Mouse (Mus musculus): ENCODE data around the gene Atxn7. TPM values are rescaled to one million over a fixed set of nuclear protein-coding genes. Genes with fewer than 3 reads are reported as not detected.

Gene Atxn7
- 23.7 and 30.7 TPM in 2 replicates for polyA plus RNA-seq (2012; rRNA removed)

GRCm38 (mm10) chr14:13961401-13962112 lies at the start of gene Atxn7, which contains the start of gene Thoc7:
Gene Atxn7 (plus strand): TSS chr14:13961440.
Gene Thoc7 (minus strand): TSS chr14:13961852.
- Histone ChIP-seq H3K4me1 (ENCODE audit: control insufficient read depth, insufficient read depth, low read length) (peaks cover 4% of the 10 kb centered on the region; the same call in 1 of the 2 replicates), H3K36me3 (ENCODE audit: control insufficient read depth, insufficient read depth, low read length) (no peaks in the 10 kb centered on the region), H3K27me3 (replicated peaks; ENCODE audit: control insufficient read depth, insufficient read depth, low read length) (no peaks in the 10 kb centered on the region), H3K4me3 (ENCODE audit: insufficient read depth, low read depth, low read length) (peak within 1 kb of the TSS; percentile 99), H3K27ac (ENCODE audit: insufficient read depth, low read depth, low read length) (peak within 1 kb of the TSS; percentile 95)
- WGBS, result 3% methylated on average over 53 of the region's 56 CpGs
- TF ChIP-seq POLR2A (IDR thresholded peaks at IDR 0.05; ENCODE audit: low read depth, low read length) (no peak), CTCF (conservative IDR thresholded peaks at IDR 0.05; ENCODE audit: insufficient read depth, insufficient read length, low read depth, low read length) (no peak)
- peak; percentile 75 for DNase-seq

- no peak for DNase-seq
- no peaks in the 10 kb centered on the region for H3K36me3 ChIP-seq (ENCODE audit: control insufficient read depth, insufficient read depth, low read length)
- H3K27ac ChIP-seq (ENCODE audit: insufficient read depth, low read depth, low read length), result no peak within 1 kb of the TSS
- H3K27me3 ChIP-seq (replicated peaks; ENCODE audit: control insufficient read depth, insufficient read depth, low read length), result no peaks in the 10 kb centered on the region
- H3K4me3 ChIP-seq (ENCODE audit: insufficient read depth, low read depth, low read length), result no peak within 1 kb of the TSS
- no peaks in the 10 kb centered on the region for H3K4me1 ChIP-seq (ENCODE audit: control insufficient read depth, insufficient read depth, low read length)
- WGBS, result 26% methylated on average over 1 of the region's 1 CpGs
- TF ChIP-seq POLR2A (IDR thresholded peaks at IDR 0.05; ENCODE audit: low read depth, low read length) (no peak), CTCF (conservative IDR thresholded peaks at IDR 0.05; ENCODE audit: insufficient read depth, insufficient read length, low read depth, low read length) (no peak)
Measured at GRCm38 (mm10) chr14:13914387-13915082, 46.7 kb upstream of the Atxn7 start, which contains the start of gene Gm281. Gene Gm281 (minus strand): TSS chr14:13914478.

DNA sequence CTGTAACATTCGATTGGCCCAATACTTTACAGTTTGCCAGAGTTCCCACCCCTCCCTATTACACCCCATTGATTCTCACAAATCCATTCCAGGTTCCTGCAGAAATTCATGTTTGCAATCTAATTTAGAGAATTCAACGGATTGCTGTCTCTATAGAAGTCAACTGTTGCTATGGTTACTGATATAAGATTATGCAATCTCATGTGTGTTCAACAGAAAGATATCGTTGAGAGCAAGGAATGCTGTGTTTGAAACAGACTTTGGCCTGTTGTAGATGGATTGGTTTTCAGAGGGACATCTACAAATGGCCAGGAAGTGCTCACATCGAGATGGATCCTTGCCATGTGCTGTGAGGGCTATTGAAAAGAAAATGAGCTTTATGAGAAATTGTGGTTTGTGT lies 46.0 kb upstream of the Atxn7 start:
- 74% methylated on average over 4 of the region's 4 CpGs for WGBS

DNA sequence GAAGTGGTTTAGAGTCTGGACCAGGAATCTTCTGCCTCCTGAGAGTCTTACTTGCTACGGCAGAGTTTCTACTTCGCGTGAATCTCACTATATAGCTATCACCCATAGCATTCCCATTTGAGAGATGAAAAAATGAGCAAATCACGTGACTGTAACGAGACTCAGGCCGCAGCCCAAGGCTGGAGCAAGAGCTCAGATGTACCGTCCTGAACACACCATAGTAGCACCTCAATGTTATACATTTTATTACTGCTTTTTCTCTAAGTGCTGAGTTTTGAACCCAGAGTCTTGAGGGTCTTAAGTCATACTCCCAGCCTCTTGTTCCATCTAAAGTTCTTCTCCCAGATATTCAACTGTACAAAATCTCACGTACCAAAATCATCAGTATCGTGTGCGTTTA lies 44.0 kb upstream of the Atxn7 start:
- Histone ChIP-seq H3K36me3 (ENCODE audit: control insufficient read depth, insufficient read depth, low read length) (no peaks in the 10 kb centered on the region), H3K27ac (ENCODE audit: insufficient read depth, low read depth, low read length) (no peak overlapping the region), H3K4me1 (ENCODE audit: control insufficient read depth, insufficient read depth, low read length) (no peaks in the 10 kb centered on the region), H3K4me3 (ENCODE audit: insufficient read depth, low read depth, low read length) (no peak overlapping the region), H3K27me3 (replicated peaks; ENCODE audit: control insufficient read depth, insufficient read depth, low read length) (no peaks in the 10 kb centered on the region)
- no peak for TF ChIP-seq POLR2A (IDR thresholded peaks at IDR 0.05; ENCODE audit: low read depth, low read length)
- TF ChIP-seq CTCF (conservative IDR thresholded peaks at IDR 0.05; ENCODE audit: insufficient read depth, insufficient read length, low read depth, low read length), result no peak
- 82% methylated on average over 10 of the region's 10 CpGs for WGBS
- no peak for DNase-seq

More for the DNA sequence above, 46.0 kb upstream of the Atxn7 start:
- TF ChIP-seq CTCF (conservative IDR thresholded peaks at IDR 0.05; ENCODE audit: insufficient read depth, insufficient read length, low read depth, low read length) (no peak), POLR2A (IDR thresholded peaks at IDR 0.05; ENCODE audit: low read depth, low read length) (no peak)
- Histone ChIP-seq H3K36me3 (ENCODE audit: control insufficient read depth, insufficient read depth, low read length) (no peaks in the 10 kb centered on the region), H3K4me1 (ENCODE audit: control insufficient read depth, insufficient read depth, low read length) (no peaks in the 10 kb centered on the region), H3K4me3 (ENCODE audit: insufficient read depth, low read depth, low read length) (no peak overlapping the region), H3K27ac (ENCODE audit: insufficient read depth, low read depth, low read length) (no peak overlapping the region), H3K27me3 (replicated peaks; ENCODE audit: control insufficient read depth, insufficient read depth, low read length) (no peaks in the 10 kb centered on the region)
- DNase-seq, result no peak

DNA sequence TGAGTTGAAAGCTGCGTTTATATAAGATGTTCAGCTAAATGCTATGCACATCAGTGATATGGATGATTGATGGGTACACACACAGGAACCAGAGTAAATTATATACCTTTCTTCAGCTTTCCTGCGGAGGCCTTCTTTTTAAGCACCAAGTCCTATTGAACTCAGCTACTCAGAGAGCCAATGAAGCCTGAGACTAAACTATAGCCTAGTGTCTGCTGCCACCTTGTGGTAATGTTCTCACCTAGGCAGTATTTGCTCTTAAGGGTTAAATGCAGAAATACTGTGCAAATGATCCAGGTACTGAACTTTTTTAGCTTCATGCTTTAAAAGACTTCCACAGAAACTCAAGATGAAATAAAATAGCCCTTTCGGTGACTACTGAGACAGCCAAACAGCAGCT lies 43.6 kb upstream of the Atxn7 start:
- 32% methylated on average over 3 of the region's 3 CpGs for WGBS
- DNase-seq, result peak; percentile 68
- Histone ChIP-seq H3K4me3 (ENCODE audit: insufficient read depth, low read depth, low read length) (no peak overlapping the region), H3K36me3 (ENCODE audit: control insufficient read depth, insufficient read depth, low read length) (no peaks in the 10 kb centered on the region), H3K4me1 (ENCODE audit: control insufficient read depth, insufficient read depth, low read length) (no peaks in the 10 kb centered on the region), H3K27me3 (replicated peaks; ENCODE audit: control insufficient read depth, insufficient read depth, low read length) (no peaks in the 10 kb centered on the region), H3K27ac (ENCODE audit: insufficient read depth, low read depth, low read length) (no peak overlapping the region)
- TF ChIP-seq CTCF (conservative IDR thresholded peaks at IDR 0.05; ENCODE audit: insufficient read depth, insufficient read length, low read depth, low read length), result peak; percentile 27; the same call in 1 of the 2 replicates
- TF ChIP-seq POLR2A (IDR thresholded peaks at IDR 0.05; ENCODE audit: low read depth, low read length), result no peak

DNA sequence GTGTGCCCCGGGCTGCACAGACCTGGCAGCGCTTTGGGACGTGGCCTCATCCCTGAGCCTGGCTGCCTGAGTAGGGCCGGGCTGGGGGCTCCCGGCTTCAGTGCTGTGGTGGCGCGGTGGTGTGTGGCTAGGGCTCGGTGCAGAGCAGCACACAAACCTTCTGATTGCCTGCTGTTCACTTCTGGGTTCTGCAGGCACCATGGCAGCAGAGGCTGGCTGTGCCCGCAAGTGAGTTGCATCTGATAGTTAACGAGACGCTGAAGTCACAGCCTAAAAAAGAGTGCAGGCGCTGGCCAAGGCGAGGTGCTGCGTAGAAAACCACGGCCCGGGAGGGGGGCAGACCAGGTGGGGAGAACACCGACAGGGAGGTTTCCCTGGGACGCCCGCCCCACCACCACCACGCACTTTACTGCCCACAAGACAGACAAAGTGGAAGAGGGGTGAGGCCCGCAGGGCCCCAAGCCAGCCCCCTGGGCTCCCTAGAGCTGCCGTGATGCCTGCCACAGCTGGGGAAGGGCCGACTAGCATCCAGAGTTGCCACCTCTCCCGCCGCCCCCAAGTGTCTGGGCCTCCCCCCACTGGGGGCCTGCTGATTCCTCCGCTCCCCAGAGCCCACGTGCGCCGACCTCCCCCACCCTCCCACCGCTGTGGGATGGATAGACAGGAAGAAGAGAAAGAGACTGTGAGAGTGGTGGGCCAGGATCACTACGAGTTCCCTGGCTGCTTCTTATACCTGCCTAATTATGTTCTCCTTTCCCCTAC lies 27.8 kb upstream of the Atxn7 start:
- H3K4me3 ChIP-seq (ENCODE audit: insufficient read depth, low read depth, low read length), result peak overlapping the region; percentile 28; the same call in 1 of the 2 replicates
- no peak overlapping the region for H3K27ac ChIP-seq (ENCODE audit: insufficient read depth, low read depth, low read length)
- no peak for TF ChIP-seq CTCF (conservative IDR thresholded peaks at IDR 0.05; ENCODE audit: insufficient read depth, insufficient read length, low read depth, low read length)
- TF ChIP-seq POLR2A (IDR thresholded peaks at IDR 0.05; ENCODE audit: low read depth, low read length), result no peak
- DNase-seq, result no peak
- H3K27me3 ChIP-seq (replicated peaks; ENCODE audit: control insufficient read depth, insufficient read depth, low read length), result no peaks in the 10 kb centered on the region
- 36% methylated on average over 31 of the region's 31 CpGs for WGBS
- H3K4me1 ChIP-seq (ENCODE audit: control insufficient read depth, insufficient read depth, low read length), result no peaks in the 10 kb centered on the region
- no peaks in the 10 kb centered on the region for H3K36me3 ChIP-seq (ENCODE audit: control insufficient read depth, insufficient read depth, low read length)
